Mouse (Mus musculus) liver, postnatal 0 days (tissue): ENCODE measurements around the gene Zfp219. TPM values are rescaled to one million over a fixed set of nuclear protein-coding genes. Genes with fewer than 3 reads are reported as not detected.

Experiments used
- ATAC-seq: fragments of 200-750 bp; cut with Nextera tagmentation; 2 replicates; pipeline ENCODE4 v1.8.0; 2017; ENCODE audit warnings: mild to moderate bottlenecking, moderate library complexity
- DNase-seq: peaks from one replicate; pipeline ENCODE4 v3.0.0-alpha.2; 2016
- H3K27ac ChIP-seq: fragments of 300-500 bp; sonication (generic); 2 replicates; pipeline ENCODE4 v1.5.1; 2014; ENCODE audit warnings: antibody characterized with exemption, moderate library complexity, mild to moderate bottlenecking, low read depth
- H3K27me3 ChIP-seq: fragments of 300-500 bp; sonication (generic); 2 replicates; pipeline ENCODE4 v1.6.1; 2014; ENCODE audit warnings: low read length, control low read depth, mixed read lengths; ENCODE audit not compliant: insufficient read depth
- H3K36me3 ChIP-seq: fragments of 300-500 bp; sonication (generic); replicated peaks from 2 replicates; pipeline ENCODE4 v1.6.1; 2014; ENCODE audit warnings: mild to moderate bottlenecking, control low read depth, low read length, moderate library complexity, mixed read lengths; ENCODE audit not compliant: insufficient read depth
- H3K4me1 ChIP-seq: fragments of 300-500 bp; sonication (generic); 2 replicates; pipeline ENCODE4 v1.6.1; 2014; ENCODE audit warnings: antibody characterized with exemption, mild to moderate bottlenecking, control low read depth; ENCODE audit not compliant: insufficient read depth
- H3K4me2 ChIP-seq: fragments of 300-500 bp; sonication (generic); 2 replicates; pipeline ENCODE4 v1.6.1; 2014; ENCODE audit warnings: low read depth, mild to moderate bottlenecking, low read length, moderate library complexity, mixed read lengths
- H3K4me3 ChIP-seq: fragments of 300-500 bp; sonication (generic); 2 replicates; pipeline ENCODE4 v1.5.1; 2014; ENCODE audit warnings: low read depth, low read length
- H3K9ac ChIP-seq: fragments of 300-500 bp; sonication (generic); replicated peaks from 2 replicates; pipeline ENCODE4 v1.6.1; 2014; ENCODE audit warnings: mild to moderate bottlenecking, moderate library complexity
- H3K9me3 ChIP-seq: fragments of 300-500 bp; sonication (generic); 2 replicates; pipeline ENCODE4 v1.6.1; 2016; ENCODE audit warnings: mild to moderate bottlenecking, control low read depth, low read length, mixed read lengths
- CTCF ChIP-seq: sonication (generic); IDR thresholded peaks from 2 replicates; pipeline ENCODE4 v1.5.1; 2016; ENCODE audit warnings: antibody characterized with exemption, low read depth
- EP300 ChIP-seq: IDR thresholded peaks from 2 replicates; pipeline ENCODE4 v1.6.1; 2016; ENCODE audit warnings: antibody characterized with exemption, low read depth, mild to moderate bottlenecking
- WGBS: fragments of 180-500 bp; shearing (Covaris S2); extraction: QIAGEN DNeasy Blood & Tissue Kit; methylation state at CpG from one replicate; pipeline ENCODE4 v1.1.7; 2014; ENCODE audit not compliant: insufficient replicate concordance; 5-methylcytosine and 5-hydroxymethylcytosine counted together
- polyA plus RNA-seq: library from polyadenylated mRNA; unstranded; fragments of >200 nt; fragmentation: Nextera tagmentation; extraction: Ambion mirVana; gene quantifications from 2 replicates; pipeline ENCODE4 v1.2.1, GENCODE M21; 2015

The Zfp219 gene
- polyA plus RNA-seq, 1 experiment from 2014 or later, result 8.8 TPM

- ATAC-seq, result peak; percentile 83
- peak overlapping the region; percentile 98 for H3K27ac ChIP-seq
- H3K9ac ChIP-seq, result peak overlapping the region; percentile 88
- peak overlapping the region; percentile 74 for H3K4me2 ChIP-seq
- TF ChIP-seq CTCF, result peak; percentile 77
- 0 out of 2 replicates have a peak, but pooled peaks have one; percentile 10 for TF ChIP-seq EP300
- peak overlapping the region; percentile 63 for H3K4me3 ChIP-seq
- H3K9me3 ChIP-seq, result no peaks in the 10 kb centered on the region
- H3K36me3 ChIP-seq, result 0 out of 2 replicates have a peak, but pooled peaks cover 4% of the 10 kb centered on the region
- WGBS, result under 1% methylated on average over 72 of the region's 74 CpGs
- DNase-seq, result peak; percentile 97
- H3K4me1 ChIP-seq, result peaks cover 58% of the 10 kb centered on the region
- no peaks in the 10 kb centered on the region for H3K27me3 ChIP-seq
Observed at GRCm38 (mm10) chr14:52019590-52020340, 768 bp downstream of the Zfp219 start.

- Histone ChIP-seq H3K9me3 (no peaks in the 10 kb centered on the region), H3K4me2 (peak overlapping the region; percentile 74), H3K27me3 (no peaks in the 10 kb centered on the region), H3K36me3 (0 out of 2 replicates have a peak, but pooled peaks cover 4% of the 10 kb centered on the region), H3K9ac (peak overlapping the region; percentile 88), H3K4me3 (peak overlapping the region; percentile 63), H3K4me1 (peaks cover 52% of the 10 kb centered on the region), H3K27ac (peak overlapping the region; percentile 98)
- 21% methylated on average over 12 of the region's 12 CpGs for WGBS
- DNase-seq (no peak), ATAC-seq (peak; percentile 2)
- TF ChIP-seq EP300 (no peak), CTCF (no peak; the same call in 1 of the 2 replicates)
Observed at GRCm38 (mm10) chr14:52019051-52019589, 1.4 kb downstream of the Zfp219 start.

GRCm38 (mm10) chr14:52018248-52019050, 2.1 kb downstream of the Zfp219 start:
- no peak overlapping the region for H3K4me3 ChIP-seq
- WGBS, result 82% methylated on average over 15 of the region's 15 CpGs
- TF ChIP-seq CTCF, result no peak
- TF ChIP-seq EP300, result no peak
- no peak for DNase-seq
- 0 out of 2 replicates have a peak, but pooled peaks cover 4% of the 10 kb centered on the region for H3K36me3 ChIP-seq
- H3K27me3 ChIP-seq, result no peaks in the 10 kb centered on the region
- H3K9ac ChIP-seq, result no peak overlapping the region
- peaks cover 48% of the 10 kb centered on the region for H3K4me1 ChIP-seq
- no peaks in the 10 kb centered on the region for H3K9me3 ChIP-seq
- no peak overlapping the region for H3K27ac ChIP-seq
- ATAC-seq, result no peak
- H3K4me2 ChIP-seq, result peak overlapping the region; percentile 74

- no peak for ATAC-seq
- no peak for DNase-seq
- H3K27me3 ChIP-seq, result no peaks in the 10 kb centered on the region
- no peak overlapping the region for H3K27ac ChIP-seq
- H3K4me3 ChIP-seq, result no peak overlapping the region
- no peak overlapping the region for H3K4me2 ChIP-seq
- 81% methylated on average over 4 of the region's 4 CpGs for WGBS
- TF ChIP-seq EP300 (no peak), CTCF (no peak)
- H3K36me3 ChIP-seq, result 0 out of 2 replicates have a peak, but pooled peaks cover 4% of the 10 kb centered on the region
- H3K9me3 ChIP-seq, result no peaks in the 10 kb centered on the region
- H3K9ac ChIP-seq, result no peak overlapping the region
- H3K4me1 ChIP-seq, result peaks cover 43% of the 10 kb centered on the region
Observed at GRCm38 (mm10) chr14:52017662-52018061, 2.9 kb downstream of the Zfp219 start.

- no peak for ATAC-seq
- Histone ChIP-seq H3K4me1 (peaks cover 35% of the 10 kb centered on the region), H3K9me3 (no peaks in the 10 kb centered on the region), H3K4me3 (no peak overlapping the region), H3K36me3 (0 out of 2 replicates have a peak, but pooled peaks cover 4% of the 10 kb centered on the region), H3K4me2 (no peak overlapping the region), H3K27me3 (no peaks in the 10 kb centered on the region), H3K27ac (no peak overlapping the region), H3K9ac (no peak overlapping the region)
- 80% methylated on average over 13 of the region's 13 CpGs for WGBS
- TF ChIP-seq CTCF, result no peak
- no peak for TF ChIP-seq EP300
- DNase-seq, result no peak
Observed at GRCm38 (mm10) chr14:52016625-52017405, 3.7 kb downstream of the Zfp219 start.
